Mouse (Mus musculus) myocyte (in vitro differentiated cells): ENCODE measurements around the gene Scamp1.

Experiments used
- CEBPB ChIP-seq: IDR thresholded peaks from 2 replicates; pipeline ENCODE4 v1.6.1; 2011; ENCODE audit warnings: mild to moderate bottlenecking, moderate library complexity; ENCODE audit not compliant: poor library complexity, insufficient read depth, severe bottlenecking
- MAX ChIP-seq: IDR thresholded peaks from one replicate; pipeline ENCODE4 v1.6.1; 2011; ENCODE audit warnings: low read depth, mild to moderate bottlenecking, control low read depth
- MYOG ChIP-seq, 3 experiments: IDR thresholded peaks; one replicate each; pipeline ENCODE4 v1.6.1; 2011; ENCODE audit warnings: control low read depth in 2 of 3, low read depth in 2 of 3, mild to moderate bottlenecking in 2 of 3; ENCODE audit not compliant: insufficient read length in 2 of 3, control insufficient read depth in 1 of 3, insufficient read depth in 1 of 3
- POLR2A ChIP-seq: IDR thresholded peaks from one replicate; pipeline ENCODE4 v1.6.1; 2011; ENCODE audit warnings: low read depth, mild to moderate bottlenecking, control low read depth, moderate library complexity; ENCODE audit not compliant: insufficient read length
- TCF3 ChIP-seq: IDR thresholded peaks from one replicate; pipeline ENCODE4 v1.6.1; 2011; ENCODE audit warnings: low read depth, control low read depth; ENCODE audit not compliant: insufficient read length
- USF1 ChIP-seq: IDR thresholded peaks from one replicate; pipeline ENCODE4 v1.6.1; 2011; ENCODE audit warnings: low read depth, mild to moderate bottlenecking, control low read depth, moderate library complexity

- TF ChIP-seq POLR2A: no peak
- TF ChIP-seq TCF3: no peak
- no peak for TF ChIP-seq USF1
- TF ChIP-seq MAX: no peak
- TF ChIP-seq CEBPB: no peak
- TF ChIP-seq MYOG (IDR thresholded peaks at IDR 0.05; ENCODE audit: control insufficient read depth in 1 of 3, insufficient read depth in 1 of 3, insufficient read length in 2 of 3, low read depth in 2 of 3): no peak
Measured at GRCm38 (mm10) chr13:94172533-94173310, 112.9 kb downstream of the Scamp1 start.
